Mouse (Mus musculus) lung, embryonic 14.5 days (tissue): ENCODE measurements around the gene Usp45. TPM values are rescaled to one million over a fixed set of nuclear protein-coding genes. Genes with fewer than 3 reads are reported as not detected.

Experiments used
- ATAC-seq: fragments of 200-750 bp; cut with Nextera tagmentation; 2 replicates; pipeline ENCODE4 v1.8.0; 2017; ENCODE audit warnings: mild to moderate bottlenecking, moderate TSS enrichment, moderate library complexity; ENCODE audit not compliant: insufficient read depth
- DNase-seq: peaks from one replicate; pipeline ENCODE4 v3.0.0-alpha.2; 2015
- H3K27ac ChIP-seq: fragments of 300-500 bp; sonication (generic); 2 replicates; pipeline ENCODE4 v1.5.1; 2014; ENCODE audit warnings: low read depth, mild to moderate bottlenecking, moderate library complexity
- H3K27me3 ChIP-seq: fragments of 300-500 bp; sonication (generic); 2 replicates; pipeline ENCODE4 v1.6.1; 2014; ENCODE audit warnings: low read length, control low read depth; ENCODE audit not compliant: insufficient read depth
- H3K36me3 ChIP-seq: fragments of 300-500 bp; sonication (generic); 2 replicates; pipeline ENCODE4 v1.6.1; 2014; ENCODE audit warnings: control low read depth; ENCODE audit not compliant: insufficient read depth
- H3K4me1 ChIP-seq: fragments of 300-500 bp; sonication (generic); 2 replicates; pipeline ENCODE4 v1.6.1; 2014; ENCODE audit warnings: antibody characterized with exemption, control low read depth; ENCODE audit not compliant: insufficient read depth
- H3K4me2 ChIP-seq: fragments of 300-500 bp; sonication (generic); 2 replicates; pipeline ENCODE4 v1.6.1; 2014; ENCODE audit warnings: mild to moderate bottlenecking
- H3K4me3 ChIP-seq: fragments of 300-500 bp; sonication (generic); 2 replicates; pipeline ENCODE4 v1.5.1; 2014; ENCODE audit warnings: low read depth, low read length
- H3K9ac ChIP-seq: fragments of 300-500 bp; sonication (generic); 2 replicates; pipeline ENCODE4 v1.6.1; 2014
- H3K9me3 ChIP-seq: fragments of 300-500 bp; sonication (generic); 2 replicates; pipeline ENCODE4 v1.6.1; 2016; ENCODE audit warnings: low read depth, low read length, control low read depth
- CTCF ChIP-seq: IDR thresholded peaks from 2 replicates; pipeline ENCODE4 v1.5.1; 2016; ENCODE audit warnings: antibody characterized with exemption, low read depth
- WGBS: fragments of 180-500 bp; shearing (Covaris S2); extraction: QIAGEN DNeasy Blood & Tissue Kit; methylation state at CpG from one replicate; pipeline ENCODE4 v1.1.7; 2014; 5-methylcytosine and 5-hydroxymethylcytosine counted together
- polyA plus RNA-seq: library from polyadenylated mRNA; unstranded; fragments of >200 nt; fragmentation: Nextera tagmentation; extraction: Ambion mirVana; gene quantifications from 2 replicates; pipeline ENCODE4 v1.2.1, GENCODE M21; 2014

Gene Usp45
- polyA plus RNA-seq, 1 experiment from 2014 or later, result 12.8 TPM

DNA sequence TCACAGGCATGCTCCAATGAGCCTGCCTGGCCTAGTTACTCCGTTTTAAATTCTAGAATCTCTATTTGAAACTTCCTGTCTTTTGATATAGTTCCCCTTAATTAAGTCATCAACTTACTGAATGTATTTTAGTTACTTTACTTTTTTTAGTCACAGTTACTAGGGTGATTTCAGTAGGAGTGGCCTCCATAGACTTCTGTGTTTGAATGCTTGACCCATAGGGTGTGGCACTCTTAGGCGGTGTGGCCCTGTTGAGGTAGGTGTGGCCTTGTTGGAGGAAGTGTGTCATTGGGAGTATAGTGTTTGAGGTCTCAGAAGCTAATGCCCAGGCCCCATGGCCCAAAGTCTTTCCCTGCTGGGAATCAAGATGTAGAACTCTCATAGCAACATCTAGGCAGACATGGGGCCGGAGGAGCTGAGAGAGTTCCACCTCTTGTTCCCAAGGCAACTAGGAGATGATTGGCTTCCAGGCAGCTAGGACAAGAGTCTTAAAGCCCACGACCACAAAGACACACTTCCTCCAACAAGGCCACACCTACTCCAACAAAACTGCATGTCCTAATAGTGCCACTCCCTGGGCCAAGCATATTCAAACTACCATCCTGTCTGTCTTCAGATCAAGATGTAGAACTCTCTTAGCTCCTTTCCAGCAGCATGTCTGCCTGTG, 11.7 kb upstream of the Usp45 start:
- Histone ChIP-seq H3K36me3 (no peaks in the 10 kb centered on the region), H3K27me3 (no peaks in the 10 kb centered on the region), H3K4me1 (no peaks in the 10 kb centered on the region), H3K9ac (no peak overlapping the region), H3K9me3 (peaks cover 3% of the 10 kb centered on the region; the same call in 1 of the 2 replicates), H3K4me2 (no peak overlapping the region), H3K4me3 (no peak overlapping the region), H3K27ac (no peak overlapping the region)
- ATAC-seq (no peak), DNase-seq (no peak)
- WGBS, result 63% methylated on average over 4 of the region's 4 CpGs
- TF ChIP-seq CTCF, result no peak

DNA sequence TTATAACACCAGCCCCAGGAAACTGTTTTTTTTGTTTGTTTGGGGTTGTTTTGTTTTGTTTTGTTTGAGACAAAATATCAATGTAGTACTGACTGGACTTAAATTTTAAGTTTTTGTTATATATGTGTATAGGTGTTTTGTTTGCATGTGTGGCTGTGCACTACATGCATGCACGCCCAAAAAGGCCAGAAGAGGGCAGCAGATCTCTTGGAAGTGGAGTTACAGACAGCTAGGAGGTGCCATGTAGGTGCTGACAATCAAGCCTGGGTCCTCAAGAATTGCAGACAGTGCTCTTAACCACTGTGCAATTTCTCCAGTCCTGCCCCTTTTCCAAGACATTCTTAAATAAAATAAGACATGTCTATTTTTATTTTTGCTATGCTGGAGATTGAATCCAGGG, 8.1 kb upstream of the Usp45 start:
- Histone ChIP-seq H3K36me3 (no peaks in the 10 kb centered on the region), H3K9ac (no peak overlapping the region), H3K4me1 (no peaks in the 10 kb centered on the region), H3K9me3 (peaks cover 3% of the 10 kb centered on the region; the same call in 1 of the 2 replicates), H3K27me3 (no peaks in the 10 kb centered on the region), H3K4me3 (no peak overlapping the region), H3K27ac (no peak overlapping the region), H3K4me2 (no peak overlapping the region)
- TF ChIP-seq CTCF, result peak; percentile 25; the same call in 1 of the 2 replicates
- ATAC-seq (no peak), DNase-seq (no peak)
- 61% methylated on average over 1 of the region's 1 CpGs for WGBS

DNA sequence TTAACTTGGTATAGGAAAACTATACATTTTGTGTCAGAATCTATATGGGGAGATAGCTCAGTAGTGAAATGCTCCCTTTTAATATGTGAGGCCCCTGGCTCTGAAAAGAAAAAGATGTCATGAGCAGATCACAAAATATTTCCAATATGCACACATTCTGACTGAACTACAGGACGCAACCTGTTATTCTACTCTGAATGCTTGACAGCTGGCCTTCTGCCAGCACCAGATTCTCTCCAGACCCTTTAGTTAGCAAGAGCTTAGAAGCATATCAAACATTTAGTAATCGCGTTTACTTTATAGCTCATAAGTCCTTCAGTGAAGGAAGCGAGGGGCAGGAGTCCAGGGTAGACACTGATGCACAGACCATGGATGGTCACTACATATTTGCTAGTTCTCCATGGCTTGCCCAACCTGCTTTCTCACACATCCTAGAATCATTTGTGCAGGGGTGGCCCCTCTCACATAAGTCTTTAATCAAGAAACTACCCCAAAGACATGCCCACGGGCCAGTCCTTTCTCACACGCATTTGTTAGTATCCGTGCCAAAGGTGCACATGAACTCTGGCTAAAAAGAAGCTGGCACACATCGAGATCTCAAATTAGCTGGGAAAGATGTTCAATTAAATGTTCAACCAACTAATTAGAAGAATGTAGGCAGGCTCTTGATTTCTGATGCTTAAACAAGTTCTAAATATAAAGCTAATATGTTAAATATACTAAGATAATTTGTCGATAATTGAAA, 5.4 kb upstream of the Usp45 start:
- Histone ChIP-seq H3K9me3 (peaks cover 3% of the 10 kb centered on the region; the same call in 1 of the 2 replicates), H3K27ac (no peak overlapping the region), H3K9ac (no peak overlapping the region), H3K4me1 (no peaks in the 10 kb centered on the region), H3K4me3 (no peak overlapping the region), H3K36me3 (no peaks in the 10 kb centered on the region), H3K27me3 (no peaks in the 10 kb centered on the region), H3K4me2 (no peak overlapping the region)
- WGBS, result 66% methylated on average over 9 of the region's 9 CpGs
- DNase-seq (peak; percentile 61), ATAC-seq (no peak)
- no peak for TF ChIP-seq CTCF

DNA sequence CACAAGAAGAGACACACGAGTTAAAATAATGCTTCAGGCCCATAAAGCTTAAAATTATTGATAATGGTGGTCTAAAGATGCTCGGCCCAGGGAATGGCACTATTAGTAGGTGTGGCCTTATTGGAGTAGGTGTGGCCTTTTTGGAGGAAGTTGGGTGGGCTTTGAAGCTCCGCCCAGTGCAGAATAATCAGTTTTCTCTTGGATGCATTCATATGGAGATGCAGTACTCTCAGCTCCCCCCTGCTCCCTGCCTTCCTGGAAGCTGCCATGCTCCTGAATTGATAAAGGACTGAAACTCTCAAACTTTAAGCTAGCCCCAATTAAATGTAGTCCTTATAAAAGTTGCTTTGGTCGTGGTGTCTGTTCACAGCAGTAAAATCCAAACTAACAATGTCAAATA, 3.1 kb upstream of the Usp45 start:
- H3K27ac ChIP-seq, result no peak overlapping the region
- H3K27me3 ChIP-seq, result no peaks in the 10 kb centered on the region
- WGBS, result 63% methylated on average over 4 of the region's 4 CpGs
- H3K4me3 ChIP-seq, result no peak overlapping the region
- H3K9ac ChIP-seq, result no peak overlapping the region
- H3K9me3 ChIP-seq, result peaks cover 3% of the 10 kb centered on the region; the same call in 1 of the 2 replicates
- ATAC-seq (no peak), DNase-seq (no peak)
- TF ChIP-seq CTCF, result no peak
- no peaks in the 10 kb centered on the region for H3K36me3 ChIP-seq
- no peaks in the 10 kb centered on the region for H3K4me1 ChIP-seq
- no peak overlapping the region for H3K4me2 ChIP-seq

DNA sequence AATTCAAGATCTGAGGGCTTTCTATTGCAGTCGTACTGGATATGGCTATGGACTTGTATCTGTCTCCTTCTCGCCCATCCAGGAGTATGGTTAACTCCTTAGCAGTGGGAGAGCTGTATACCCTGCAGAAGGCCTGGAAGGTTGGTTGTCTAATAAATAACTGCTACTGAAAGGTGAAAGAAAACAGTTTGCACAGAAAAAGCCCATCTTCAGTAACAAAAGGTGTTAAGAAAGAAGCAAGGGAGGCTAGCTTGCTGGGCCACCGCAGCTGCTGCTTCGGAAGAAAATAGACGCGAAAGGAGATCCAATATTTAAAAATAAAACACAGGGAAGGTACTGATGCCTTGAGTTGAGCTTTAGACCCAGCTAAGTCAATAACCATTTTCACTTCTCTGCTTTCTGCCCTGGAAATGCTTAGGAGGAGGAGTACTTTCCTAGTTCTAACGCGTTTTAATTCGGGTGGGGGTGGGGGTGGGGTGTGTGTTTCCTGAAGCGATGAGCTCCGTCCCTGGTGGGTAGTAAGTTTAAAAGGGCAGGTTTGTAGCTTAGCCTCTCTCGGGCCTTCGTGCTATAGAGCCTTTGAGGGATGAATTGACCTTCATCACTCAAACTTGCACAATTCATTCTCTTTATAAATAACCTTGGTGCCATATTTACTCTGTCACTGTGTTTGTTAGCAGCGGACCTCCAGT, 639 bp upstream of the Usp45 start:
- no peak for TF ChIP-seq CTCF
- DNase-seq (peak; percentile 5), ATAC-seq (peak; percentile 47; the same call in 1 of the 2 replicates)
- 17% methylated on average over 14 of the region's 14 CpGs for WGBS
- no peaks in the 10 kb centered on the region for H3K9me3 ChIP-seq
- H3K36me3 ChIP-seq, result no peaks in the 10 kb centered on the region
- H3K4me3 ChIP-seq, result peak overlapping the region; percentile 61
- no peak overlapping the region; the same call in 1 of the 2 replicates for H3K27ac ChIP-seq
- H3K9ac ChIP-seq, result peak overlapping the region; percentile 64
- no peaks in the 10 kb centered on the region for H3K27me3 ChIP-seq
- H3K4me2 ChIP-seq, result peak overlapping the region; percentile 81
- H3K4me1 ChIP-seq, result no peaks in the 10 kb centered on the region

DNA sequence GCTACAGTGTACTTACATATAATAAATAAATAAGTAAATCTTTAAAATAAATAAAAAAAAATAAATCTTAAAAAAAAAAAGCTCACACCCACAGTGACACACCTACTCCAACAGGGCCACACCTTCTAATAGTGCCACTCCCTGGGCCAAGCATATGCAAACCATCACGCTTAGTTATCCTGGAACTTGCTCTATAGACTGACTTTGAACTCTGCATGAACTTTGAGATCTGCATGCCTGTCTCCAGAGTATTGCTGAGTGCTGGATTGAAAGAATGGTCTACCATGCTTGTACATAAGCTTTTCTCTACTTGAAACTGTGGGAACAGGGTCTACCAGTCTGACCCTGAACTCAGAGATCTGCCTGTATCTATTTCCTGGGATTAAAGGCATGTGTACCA, 4.1 kb downstream of the Usp45 start:
- H3K9me3 ChIP-seq, result no peaks in the 10 kb centered on the region
- no peaks in the 10 kb centered on the region for H3K27me3 ChIP-seq
- no peak for TF ChIP-seq CTCF
- ATAC-seq (no peak), DNase-seq (no peak)
- no peak overlapping the region for H3K4me3 ChIP-seq
- no peak overlapping the region for H3K27ac ChIP-seq
- no peaks in the 10 kb centered on the region for H3K36me3 ChIP-seq
- no peaks in the 10 kb centered on the region for H3K4me1 ChIP-seq
- H3K9ac ChIP-seq, result no peak overlapping the region
- 83% methylated on average over 1 of the region's 1 CpGs for WGBS
- no peak overlapping the region for H3K4me2 ChIP-seq

DNA sequence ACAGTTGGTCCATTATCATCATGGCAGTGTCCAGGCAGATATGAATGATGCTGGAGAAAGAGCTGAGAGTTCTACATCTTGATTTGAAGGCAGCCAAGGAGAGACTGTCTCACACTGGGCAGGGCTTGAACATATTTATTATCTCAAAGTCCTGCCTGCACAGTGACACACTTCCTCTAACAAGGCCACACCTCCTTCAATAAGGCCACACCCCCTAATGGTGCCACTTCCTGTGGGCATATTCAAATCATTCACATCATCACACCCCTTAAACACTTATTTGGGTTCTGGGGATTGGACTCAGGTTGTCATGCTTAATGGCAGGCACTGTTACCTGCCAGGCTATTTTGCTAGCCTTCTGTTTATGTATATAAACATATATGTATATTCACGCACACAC, 5.3 kb downstream of the Usp45 start:
- H3K36me3 ChIP-seq, result no peaks in the 10 kb centered on the region
- no peak overlapping the region for H3K4me3 ChIP-seq
- WGBS, result 91% methylated on average over 1 of the region's 1 CpGs
- H3K4me2 ChIP-seq, result no peak overlapping the region
- H3K9ac ChIP-seq, result no peak overlapping the region
- TF ChIP-seq CTCF, result no peak
- no peak for DNase-seq
- no peak for ATAC-seq
- no peaks in the 10 kb centered on the region for H3K27me3 ChIP-seq
- H3K4me1 ChIP-seq, result no peaks in the 10 kb centered on the region; the same call in 1 of the 2 replicates
- H3K9me3 ChIP-seq, result no peaks in the 10 kb centered on the region
- H3K27ac ChIP-seq, result no peak overlapping the region
